ENCODE assay signal across 14 mouse cellular contexts in the genomic region with DNA sequence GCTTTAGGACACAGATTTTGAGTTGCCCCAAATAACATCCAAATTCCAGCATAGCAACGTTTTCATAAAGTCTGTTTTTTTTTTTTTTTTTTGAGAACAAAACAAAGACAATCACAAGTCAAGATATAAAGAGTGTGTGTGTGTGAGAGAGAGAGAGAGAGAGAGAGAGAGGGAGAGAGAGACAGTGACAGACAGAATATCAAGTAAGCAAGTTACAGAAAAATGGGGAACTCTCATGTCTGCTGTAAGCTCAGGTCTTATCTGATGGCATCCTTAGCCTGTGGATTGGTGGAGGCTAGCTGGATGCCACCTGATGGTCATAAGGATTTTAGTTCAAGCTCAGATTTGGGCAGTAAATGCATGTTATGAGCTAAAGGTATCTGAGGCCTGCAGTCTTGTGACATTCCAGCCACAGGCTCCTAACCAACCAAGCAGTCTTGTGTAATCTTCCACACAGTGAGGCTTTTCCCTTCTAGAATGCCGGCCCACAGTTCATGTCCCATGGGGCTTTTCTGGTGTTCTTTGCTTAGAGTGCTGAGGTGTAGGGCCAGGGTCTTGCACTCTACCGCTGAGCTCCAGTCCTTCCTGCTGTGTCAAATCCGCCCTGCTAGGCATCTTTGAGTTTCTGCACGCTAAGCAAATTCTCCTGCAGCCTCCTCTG.
"Had no signal": no experiment of that assay in that cellular context is flagged by ENCODE, and none has a peak within 500 bp of the region (broad histone marks: within the 10 kb centered on the region; RNA-seq: fewer than 3 reads in every experiment).

No protein-coding gene starts in this region.

- H3K4me3 ChIP-seq: layer of hippocampus, adult 2 months; limb, embryonic 13.5 days; midbrain, embryonic 12.5 days; neural tube, embryonic 13.5 days had no signal

- H3K9me3 ChIP-seq: limb, embryonic 13.5 days; midbrain, embryonic 12.5 days; neural tube, embryonic 13.5 days had no signal

- ATAC-seq: midbrain, embryonic 16.5 days had no signal

- DNase-seq: kidney, postnatal 36 days; left cerebral cortex, postnatal 4 days; lung, adult 18-20 months; right cerebral cortex, adult 18-20 months; right cerebral cortex, postnatal 25 days; thymus, adult 18-20 months; thymus, postnatal 14 days had no signal

- H3K27me3 ChIP-seq: limb, embryonic 13.5 days; midbrain, embryonic 12.5 days; neural tube, embryonic 13.5 days had no signal

- H3K27ac ChIP-seq: kidney, postnatal 0 days; layer of hippocampus, adult 2 months; limb, embryonic 13.5 days; liver, embryonic 14.5 days; midbrain, embryonic 12.5 days; neural tube, embryonic 13.5 days had no signal

- H3K36me3 ChIP-seq: limb, embryonic 13.5 days; midbrain, embryonic 12.5 days; neural tube, embryonic 13.5 days had no signal

- H3K4me1 ChIP-seq: limb, embryonic 13.5 days; midbrain, embryonic 12.5 days; neural tube, embryonic 13.5 days had no signal
